Mouse (Mus musculus) heart, postnatal 36 days (tissue): ENCODE measurements at regions not wholly inside any gene's neighbourhood (a gene's known extent, or its start where the extent isn't known, plus 50 kb on each side); places are given as distances from the start of the nearest gene placed in this dataset.
A peak's percentile ranks its signal among the peaks of the same experiment; 100 is the strongest.

Source experiments
- DNase-seq, 2 experiments: peaks; one replicate each; pipeline ENCODE4 v3.0.0; 2021 to 2022
- intact Hi-C: fragments of 180-260 bp; cut with DNase I; formaldehyde crosslinking; loops from one replicate; pipeline ENCODE4 v1.15.1; 2025

GRCm38 (mm10) chr15:52095629-52096190, 1789.0 kb upstream of the Gm7489 start:
- intact Hi-C loops, result no loop called here

GRCm38 (mm10) chr15:52108761-52109160, 1775.9 kb upstream of the Gm7489 start:
- DNase-seq, result no peak
- intact Hi-C loops, result no loop called here

More at GRCm38 (mm10) chr15:52095629-52096190, 1789.0 kb upstream of the Gm7489 start:
- no peak for DNase-seq

GRCm38 (mm10) chr15:52114368-52115036, 1770.2 kb upstream of the Gm7489 start:
- intact Hi-C loops, result no loop called here
- no peak for DNase-seq

- intact Hi-C loops, result no loop called here
- DNase-seq, result no peak
These were observed 1748.0 kb upstream of the Gm7489 start for GRCm38 (mm10) chr15:52136693-52137092.

GRCm38 (mm10) chr15:52153421-52153820, 1731.3 kb upstream of the Gm7489 start:
- no peak for DNase-seq
- intact Hi-C loops, result loop anchor here (10.0 kb wide), 2 partner anchors 139 to 459 kb away; no protein-coding TSS in a partner anchor

GRCm38 (mm10) chr15:52155784-52156183, 1728.9 kb upstream of the Gm7489 start:
- no peak for DNase-seq
- intact Hi-C loops, result loop anchor here (10.0 kb wide), 2 partner anchors 141 to 461 kb away; no protein-coding TSS in a partner anchor

- intact Hi-C loops, result loop anchor here (10.0 kb wide), 2 partner anchors 142 to 462 kb away; no protein-coding TSS in a partner anchor
- no peak for DNase-seq
These were observed 1727.9 kb upstream of the Gm7489 start for GRCm38 (mm10) chr15:52156779-52157178.

GRCm38 (mm10) chr15:52160181-52161088, 1724.3 kb upstream of the Gm7489 start:
- peak; percentile 56 to 70 for DNase-seq
- intact Hi-C loops, result loop anchor here (1.0 to 10.0 kb wide), 2 partner anchors 249 to 294 kb away; no protein-coding TSS in a partner anchor

GRCm38 (mm10) chr15:52161089-52161442, 1723.6 kb upstream of the Gm7489 start:
- DNase-seq, result no peak
- intact Hi-C loops, result loop anchor here (10.0 kb wide), 1 partner anchor 294 kb away; no protein-coding TSS in a partner anchor

- no peak for DNase-seq
- intact Hi-C loops, result loop anchor here (10.0 kb wide), 1 partner anchor 293 kb away; no protein-coding TSS in a partner anchor
These were observed 1723.0 kb upstream of the Gm7489 start for GRCm38 (mm10) chr15:52161568-52162316.

- no peak for DNase-seq
- intact Hi-C loops, result loop anchor here (10.0 kb wide), 1 partner anchor 289 kb away; no protein-coding TSS in a partner anchor
These were observed 1718.6 kb upstream of the Gm7489 start for GRCm38 (mm10) chr15:52166144-52166543.

GRCm38 (mm10) chr15:52166595-52167443, 1717.9 kb upstream of the Gm7489 start:
- DNase-seq, result no peak

GRCm38 (mm10) chr15:52167811-52168210, 1716.9 kb upstream of the Gm7489 start:
- intact Hi-C loops, result loop anchor here (10.0 kb wide), 1 partner anchor 287 kb away; no protein-coding TSS in a partner anchor
- DNase-seq, result no peak

More at GRCm38 (mm10) chr15:52166595-52167443, 1717.9 kb upstream of the Gm7489 start:
- intact Hi-C loops, result loop anchor here (10.0 kb wide), 1 partner anchor 288 kb away; no protein-coding TSS in a partner anchor

- intact Hi-C loops, result no loop called here
- DNase-seq, result no peak
These were observed 1707.8 kb upstream of the Gm7489 start for GRCm38 (mm10) chr15:52176951-52177350.

GRCm38 (mm10) chr15:52178668-52179067, 1706.0 kb upstream of the Gm7489 start:
- no peak for DNase-seq
- intact Hi-C loops, result no loop called here

GRCm38 (mm10) chr15:52179379-52179778, 1705.3 kb upstream of the Gm7489 start:
- no peak for DNase-seq
- intact Hi-C loops, result no loop called here

- no peak for DNase-seq
- intact Hi-C loops, result no loop called here
These were observed 1693.5 kb upstream of the Gm7489 start for GRCm38 (mm10) chr15:52191176-52191575.

- intact Hi-C loops, result no loop called here
- DNase-seq, result no peak
These were observed 1677.4 kb upstream of the Gm7489 start for GRCm38 (mm10) chr15:52207271-52207670.

GRCm38 (mm10) chr15:52232442-52232841, 1652.3 kb upstream of the Gm7489 start:
- intact Hi-C loops, result no loop called here

More at GRCm38 (mm10) chr15:52232442-52232841, 1652.3 kb upstream of the Gm7489 start:
- no peak for DNase-seq
